Mouse (Mus musculus) heart, embryonic 11.5 days (tissue): ENCODE measurements at regions not wholly inside any gene's neighbourhood (a gene's known extent, or its start where the extent isn't known, plus 50 kb on each side); places are given as distances from the start of the nearest gene placed in this dataset.

Source experiments
- ATAC-seq: fragments of 200-750 bp; cut with Nextera tagmentation; replicated peaks from 2 replicates; pipeline ENCODE4 v1.8.0; 2017; ENCODE audit warnings: moderate library complexity; ENCODE audit not compliant: insufficient number of reproducible peaks, low FRiP score, low TSS enrichment
- H3K27ac ChIP-seq: fragments of 300-500 bp; sonication (generic); 2 replicates; pipeline ENCODE4 v1.5.1; 2014; ENCODE audit warnings: mild to moderate bottlenecking, low read depth, low read length
- H3K27me3 ChIP-seq: fragments of 300-500 bp; sonication (generic); 2 replicates; pipeline ENCODE4 v1.6.1; 2014; ENCODE audit warnings: mild to moderate bottlenecking, low read length, mixed read lengths; ENCODE audit not compliant: control insufficient read depth, insufficient read depth
- H3K36me3 ChIP-seq: fragments of 300-500 bp; sonication (generic); 2 replicates; pipeline ENCODE4 v1.6.1; 2014; ENCODE audit warnings: mild to moderate bottlenecking, low read length, moderate library complexity, mixed read lengths; ENCODE audit not compliant: control insufficient read depth, insufficient read depth
- H3K4me1 ChIP-seq: fragments of 300-500 bp; sonication (generic); 2 replicates; pipeline ENCODE4 v1.6.1; 2014; ENCODE audit warnings: low read length; ENCODE audit not compliant: control insufficient read depth, insufficient read depth
- H3K4me2 ChIP-seq: fragments of 300-500 bp; sonication (generic); 2 replicates; pipeline ENCODE4 v1.6.1; 2014; ENCODE audit warnings: mild to moderate bottlenecking, moderate library complexity
- H3K4me3 ChIP-seq: fragments of 300-500 bp; sonication (generic); 2 replicates; pipeline ENCODE4 v1.5.1; 2014; ENCODE audit warnings: low read depth, low read length
- H3K9ac ChIP-seq: fragments of 300-500 bp; sonication (generic); 2 replicates; pipeline ENCODE4 v1.6.1; 2014; ENCODE audit warnings: mild to moderate bottlenecking, low read depth, low read length, moderate library complexity
- H3K9me3 ChIP-seq: fragments of 300-500 bp; sonication (generic); replicated peaks from 2 replicates; pipeline ENCODE4 v1.6.1; 2016; ENCODE audit warnings: low read length; ENCODE audit not compliant: control insufficient read depth
- WGBS: fragments of 180-500 bp; shearing (Covaris S2); extraction: QIAGEN DNeasy Blood & Tissue Kit; methylation state at CpG from one replicate; pipeline ENCODE4 v1.1.7; 2014; ENCODE audit not compliant: insufficient replicate concordance; 5-methylcytosine and 5-hydroxymethylcytosine counted together

- peak overlapping the region; percentile 30 for H3K4me3 ChIP-seq
- ATAC-seq: no peak
- H3K4me2 ChIP-seq: peak overlapping the region; percentile 59
- H3K36me3 ChIP-seq: no peaks in the 10 kb centered on the region
- H3K27me3 ChIP-seq: no peaks in the 10 kb centered on the region; the same call in 1 of the 2 replicates
- no peak overlapping the region for H3K27ac ChIP-seq
- H3K4me1 ChIP-seq: peaks cover 6% of the 10 kb centered on the region
- WGBS: 8% methylated on average over 13 of the region's 13 CpGs
- H3K9ac ChIP-seq: no peak overlapping the region
- H3K9me3 ChIP-seq: no peaks in the 10 kb centered on the region
Measured at GRCm38 (mm10) chr7:36071774-36072173, 269.0 kb upstream of the Zfp507 start.

- Histone ChIP-seq H3K27me3 (no peaks in the 10 kb centered on the region), H3K4me1 (no peaks in the 10 kb centered on the region), H3K4me3 (no peak overlapping the region), H3K27ac (no peak overlapping the region), H3K4me2 (no peak overlapping the region), H3K9ac (no peak overlapping the region), H3K9me3 (no peaks in the 10 kb centered on the region), H3K36me3 (no peaks in the 10 kb centered on the region)
- WGBS: 55% methylated on average over 3 of the region's 3 CpGs
- ATAC-seq: no peak
Measured at GRCm38 (mm10) chr7:36066725-36067124, 263.9 kb upstream of the Zfp507 start.

GRCm38 (mm10) chr7:36061679-36062078 lies 258.9 kb upstream of the Zfp507 start:
- 80% methylated on average over 4 of the region's 4 CpGs for WGBS
- Histone ChIP-seq H3K27ac (no peak overlapping the region), H3K4me1 (no peaks in the 10 kb centered on the region)

GRCm38 (mm10) chr7:36060426-36060825 lies 257.6 kb upstream of the Zfp507 start:
- Histone ChIP-seq H3K27ac (no peak overlapping the region), H3K27me3 (no peaks in the 10 kb centered on the region), H3K4me1 (no peaks in the 10 kb centered on the region), H3K9me3 (no peaks in the 10 kb centered on the region), H3K4me3 (no peak overlapping the region), H3K36me3 (no peaks in the 10 kb centered on the region), H3K4me2 (no peak overlapping the region), H3K9ac (no peak overlapping the region)
- no peak for ATAC-seq
- WGBS: 62% methylated on average over 4 of the region's 4 CpGs

More at GRCm38 (mm10) chr7:36061679-36062078, 258.9 kb upstream of the Zfp507 start:
- Histone ChIP-seq H3K36me3 (no peaks in the 10 kb centered on the region), H3K4me2 (no peak overlapping the region), H3K4me3 (no peak overlapping the region), H3K9ac (no peak overlapping the region), H3K9me3 (no peaks in the 10 kb centered on the region), H3K27me3 (no peaks in the 10 kb centered on the region)
- no peak for ATAC-seq

- Histone ChIP-seq H3K4me2 (no peak overlapping the region), H3K4me3 (no peak overlapping the region), H3K9me3 (no peaks in the 10 kb centered on the region), H3K36me3 (no peaks in the 10 kb centered on the region), H3K4me1 (no peaks in the 10 kb centered on the region), H3K27ac (no peak overlapping the region), H3K27me3 (no peaks in the 10 kb centered on the region), H3K9ac (no peak overlapping the region)
- no peak for ATAC-seq
- WGBS: 72% methylated on average over 8 of the region's 8 CpGs
Measured at GRCm38 (mm10) chr7:36046053-36046452, 243.2 kb upstream of the Zfp507 start.

GRCm38 (mm10) chr7:36031881-36032280 lies 229.1 kb upstream of the Zfp507 start:
- H3K27me3 ChIP-seq: peaks cover 7% of the 10 kb centered on the region; the same call in 1 of the 2 replicates
- H3K36me3 ChIP-seq: no peaks in the 10 kb centered on the region
- no peak overlapping the region for H3K4me3 ChIP-seq
- no peak overlapping the region for H3K27ac ChIP-seq
- H3K9me3 ChIP-seq: no peaks in the 10 kb centered on the region
- no peak overlapping the region for H3K4me2 ChIP-seq
- 87% methylated on average over 3 of the region's 3 CpGs for WGBS
- no peak overlapping the region for H3K9ac ChIP-seq
- ATAC-seq: no peak
- no peaks in the 10 kb centered on the region; the same call in 1 of the 2 replicates for H3K4me1 ChIP-seq

- H3K36me3 ChIP-seq: no peaks in the 10 kb centered on the region
- H3K27ac ChIP-seq: no peak overlapping the region
- no peaks in the 10 kb centered on the region for H3K4me1 ChIP-seq
- no peak overlapping the region for H3K9ac ChIP-seq
- H3K4me3 ChIP-seq: no peak overlapping the region
- ATAC-seq: no peak
- no peak overlapping the region for H3K4me2 ChIP-seq
- WGBS: 77% methylated on average over 10 of the region's 10 CpGs
- H3K9me3 ChIP-seq: no peaks in the 10 kb centered on the region
- peaks cover 3% of the 10 kb centered on the region; the same call in 1 of the 2 replicates for H3K27me3 ChIP-seq
Measured at GRCm38 (mm10) chr7:36023015-36023414, 220.2 kb upstream of the Zfp507 start.

GRCm38 (mm10) chr7:36022489-36022888 lies 219.7 kb upstream of the Zfp507 start:
- no peak overlapping the region for H3K27ac ChIP-seq
- H3K9ac ChIP-seq: no peak overlapping the region
- H3K4me2 ChIP-seq: no peak overlapping the region
- no peak overlapping the region for H3K4me3 ChIP-seq
- no peaks in the 10 kb centered on the region for H3K9me3 ChIP-seq
- H3K4me1 ChIP-seq: no peaks in the 10 kb centered on the region
- no peaks in the 10 kb centered on the region for H3K36me3 ChIP-seq
- peaks cover 3% of the 10 kb centered on the region; the same call in 1 of the 2 replicates for H3K27me3 ChIP-seq
- no peak for ATAC-seq
- 66% methylated on average over 6 of the region's 6 CpGs for WGBS

- Histone ChIP-seq H3K4me3 (no peak overlapping the region), H3K9me3 (no peaks in the 10 kb centered on the region), H3K27me3 (0 out of 2 replicates have a peak, but pooled peaks cover 4% of the 10 kb centered on the region), H3K4me1 (no peaks in the 10 kb centered on the region), H3K4me2 (no peak overlapping the region), H3K36me3 (no peaks in the 10 kb centered on the region), H3K9ac (no peak overlapping the region), H3K27ac (no peak overlapping the region)
- ATAC-seq: no peak
- 73% methylated on average over 19 of the region's 19 CpGs for WGBS
Measured at GRCm38 (mm10) chr7:36016926-36017753, 214.3 kb upstream of the Zfp507 start.
